Mouse (Mus musculus) neural tube, embryonic 14.5 days (tissue): ENCODE data around the gene Alg9. TPM values are rescaled to one million over a fixed set of nuclear protein-coding genes. Genes with fewer than 3 reads are reported as not detected.

Experiments
- ATAC-seq: fragments of 200-750 bp; cut with Nextera tagmentation; 2 replicates; pipeline ENCODE4 v1.8.0; 2017; ENCODE audit warnings: low read depth, mild to moderate bottlenecking, moderate TSS enrichment, moderate library complexity
- H3K27ac ChIP-seq: fragments of 300-500 bp; sonication (generic); 2 replicates; pipeline ENCODE4 v1.5.1; 2014; ENCODE audit warnings: low read depth, mild to moderate bottlenecking, control low read depth, low read length, moderate library complexity, mixed read lengths
- H3K27me3 ChIP-seq: fragments of 300-500 bp; sonication (generic); 2 replicates; pipeline ENCODE4 v1.6.1; 2014; ENCODE audit warnings: low read length; ENCODE audit not compliant: control insufficient read depth, insufficient read depth
- H3K36me3 ChIP-seq: fragments of 300-500 bp; sonication (generic); 2 replicates; pipeline ENCODE4 v1.6.1; 2014; ENCODE audit warnings: low read length, mixed read lengths; ENCODE audit not compliant: control insufficient read depth, insufficient read depth
- H3K4me1 ChIP-seq: fragments of 300-500 bp; sonication (generic); 2 replicates; pipeline ENCODE4 v1.6.1; 2014; ENCODE audit warnings: low read length; ENCODE audit not compliant: control insufficient read depth, insufficient read depth
- H3K4me2 ChIP-seq: fragments of 300-500 bp; sonication (generic); 2 replicates; pipeline ENCODE4 v1.6.1; 2014; ENCODE audit warnings: mild to moderate bottlenecking, low read depth, low read length, control low read depth
- H3K4me3 ChIP-seq: fragments of 300-500 bp; sonication (generic); 2 replicates; pipeline ENCODE4 v1.5.1; 2014; ENCODE audit warnings: low read depth, low read length, control low read depth, mixed read lengths
- H3K9ac ChIP-seq: fragments of 300-500 bp; sonication (generic); replicated peaks from 2 replicates; pipeline ENCODE4 v1.6.1; 2014; ENCODE audit warnings: low read depth, mild to moderate bottlenecking, control low read depth, low read length, mixed read lengths
- H3K9me3 ChIP-seq: fragments of 300-500 bp; sonication (generic); 2 replicates; pipeline ENCODE4 v1.6.1; 2016; ENCODE audit warnings: low read length; ENCODE audit not compliant: control insufficient read depth
- WGBS: fragments of 180-500 bp; shearing (Covaris S2); extraction: QIAGEN DNeasy Blood & Tissue Kit; methylation state at CpG from one replicate; pipeline ENCODE4 v1.1.7; 2014; 5-methylcytosine and 5-hydroxymethylcytosine counted together
- polyA plus RNA-seq: library from polyadenylated mRNA; unstranded; fragments of >200 nt; fragmentation: Nextera tagmentation; extraction: Ambion mirVana; gene quantifications from 2 replicates; pipeline ENCODE4 v1.2.1, GENCODE M21; 2014

Gene Alg9
- polyA plus RNA-seq, 1 experiment from 2014 or later: 59.8 TPM

GRCm38 (mm10) chr9:50752054-50752602, 22.7 kb upstream of the Alg9 start, which contains the start of gene Hspb2:
Gene Hspb2 (minus strand): TSS chr9:50752354.
- no peak within 1 kb of the TSS for H3K9ac ChIP-seq
- H3K4me1 ChIP-seq: no peaks in the 10 kb centered on the region
- 76% methylated on average over 14 of the region's 14 CpGs for WGBS
- H3K27me3 ChIP-seq: no peaks in the 10 kb centered on the region
- ATAC-seq: no peak
- no peaks in the 10 kb centered on the region for H3K9me3 ChIP-seq
- no peaks in the 10 kb centered on the region for H3K36me3 ChIP-seq
- H3K4me2 ChIP-seq: no peak within 1 kb of the TSS
- H3K27ac ChIP-seq: no peak within 1 kb of the TSS
- H3K4me3 ChIP-seq: no peak within 1 kb of the TSS

- Histone ChIP-seq H3K9me3 (no peaks in the 10 kb centered on the region), H3K27me3 (no peaks in the 10 kb centered on the region), H3K36me3 (no peaks in the 10 kb centered on the region), H3K4me2 (no peak overlapping the region), H3K4me1 (no peaks in the 10 kb centered on the region), H3K9ac (no peak overlapping the region), H3K27ac (no peak overlapping the region), H3K4me3 (no peak overlapping the region)
- WGBS: 80% methylated on average over 17 of the region's 17 CpGs
- ATAC-seq: no peak
Measured at GRCm38 (mm10) chr9:50752784-50753615, 21.8 kb upstream of the Alg9 start.

- 76% methylated on average over 7 of the region's 7 CpGs for WGBS
- H3K9me3 ChIP-seq: no peaks in the 10 kb centered on the region
- H3K27ac ChIP-seq: no peak overlapping the region
- no peak overlapping the region for H3K9ac ChIP-seq
- no peaks in the 10 kb centered on the region for H3K4me1 ChIP-seq
- no peaks in the 10 kb centered on the region for H3K36me3 ChIP-seq
- H3K4me2 ChIP-seq: no peak overlapping the region
- no peak overlapping the region for H3K4me3 ChIP-seq
- ATAC-seq: no peak
- H3K27me3 ChIP-seq: no peaks in the 10 kb centered on the region
Measured at GRCm38 (mm10) chr9:50753947-50754346, 20.9 kb upstream of the Alg9 start.

DNA sequence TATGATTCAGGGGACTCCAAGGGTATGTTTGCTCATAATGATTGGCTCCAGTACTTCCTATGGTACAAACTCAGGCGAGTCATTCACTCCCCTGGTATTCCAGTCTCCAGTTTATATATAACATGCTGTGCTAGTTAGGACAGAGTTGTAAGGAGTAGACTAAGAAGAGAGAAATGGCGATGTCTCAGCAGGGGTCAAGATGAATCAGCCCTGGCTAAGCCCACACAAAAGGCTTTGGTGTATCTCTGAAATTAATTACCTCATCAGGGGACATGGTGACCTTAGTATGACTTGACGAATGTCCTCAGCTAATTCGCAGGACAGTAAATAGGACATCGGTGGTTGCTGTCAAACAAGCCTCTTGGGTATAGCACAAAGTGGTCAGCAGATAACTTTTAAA, 18.1 kb upstream of the Alg9 start:
- no peak overlapping the region for H3K27ac ChIP-seq
- H3K4me1 ChIP-seq: no peaks in the 10 kb centered on the region
- no peaks in the 10 kb centered on the region for H3K36me3 ChIP-seq
- 26% methylated on average over 5 of the region's 5 CpGs for WGBS
- H3K9ac ChIP-seq: no peak overlapping the region
- H3K9me3 ChIP-seq: no peaks in the 10 kb centered on the region
- no peak for ATAC-seq
- H3K27me3 ChIP-seq: no peaks in the 10 kb centered on the region
- no peak overlapping the region for H3K4me2 ChIP-seq
- H3K4me3 ChIP-seq: no peak overlapping the region

DNA sequence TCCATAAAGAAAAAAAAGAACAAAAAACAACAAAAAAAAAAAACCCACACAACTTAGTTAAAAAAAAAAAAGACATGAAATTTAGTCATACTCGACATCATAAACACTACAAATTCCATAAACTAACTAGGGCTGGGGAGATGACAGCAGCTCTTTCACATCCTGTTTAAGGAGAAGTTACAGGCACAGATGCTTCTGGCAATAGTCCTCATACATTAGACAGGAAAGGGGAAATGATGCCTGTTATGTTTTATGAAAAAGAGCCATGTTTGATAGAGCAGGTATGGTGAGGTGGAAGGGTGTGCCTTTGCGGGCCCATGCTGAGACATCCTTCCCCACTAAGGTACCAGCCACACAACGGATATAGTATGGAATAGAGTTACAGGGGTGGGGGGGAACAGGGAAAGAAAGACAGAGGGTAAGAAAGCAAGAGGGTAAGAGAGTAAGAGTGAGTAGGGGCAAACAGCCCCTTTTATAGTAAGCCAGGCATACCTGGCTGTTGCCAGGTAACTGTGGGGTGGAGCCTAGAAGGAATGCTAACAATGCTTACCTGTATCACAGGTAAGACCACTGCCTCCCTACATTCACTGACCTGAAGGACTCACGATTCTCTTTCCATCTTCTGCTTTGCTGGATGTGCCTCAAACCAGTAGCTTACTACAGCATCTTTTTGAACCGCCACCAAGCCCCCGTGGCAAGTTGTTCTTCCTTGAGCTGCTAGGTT, 13.1 kb upstream of the Alg9 start:
- H3K27ac ChIP-seq: no peak overlapping the region
- H3K36me3 ChIP-seq: no peaks in the 10 kb centered on the region
- ATAC-seq: no peak
- WGBS: 70% methylated on average over 6 of the region's 6 CpGs
- H3K4me2 ChIP-seq: no peak overlapping the region
- no peaks in the 10 kb centered on the region for H3K9me3 ChIP-seq
- no peaks in the 10 kb centered on the region for H3K27me3 ChIP-seq
- H3K4me1 ChIP-seq: no peaks in the 10 kb centered on the region
- H3K9ac ChIP-seq: no peak overlapping the region
- no peak overlapping the region for H3K4me3 ChIP-seq

- no peaks in the 10 kb centered on the region for H3K36me3 ChIP-seq
- 71% methylated on average over 1 of the region's 1 CpGs for WGBS
- H3K27me3 ChIP-seq: no peaks in the 10 kb centered on the region
- H3K4me2 ChIP-seq: no peak overlapping the region
- ATAC-seq: no peak
- no peaks in the 10 kb centered on the region for H3K9me3 ChIP-seq
- H3K9ac ChIP-seq: no peak overlapping the region
- H3K4me3 ChIP-seq: no peak overlapping the region
- H3K4me1 ChIP-seq: peaks cover 3% of the 10 kb centered on the region; the same call in 1 of the 2 replicates
- H3K27ac ChIP-seq: no peak overlapping the region
Measured at GRCm38 (mm10) chr9:50763331-50763730, 11.5 kb upstream of the Alg9 start.

- Histone ChIP-seq H3K36me3 (no peaks in the 10 kb centered on the region), H3K27me3 (no peaks in the 10 kb centered on the region), H3K4me3 (peak overlapping the region; percentile 53), H3K9me3 (no peaks in the 10 kb centered on the region), H3K27ac (peak overlapping the region; percentile 91), H3K9ac (peak overlapping the region; percentile 68), H3K4me2 (peak overlapping the region; percentile 69), H3K4me1 (peaks cover 9% of the 10 kb centered on the region; the same call in 1 of the 2 replicates)
- ATAC-seq: peak; percentile 74; the same call in 1 of the 2 replicates
- WGBS: 5% methylated on average over 17 of the region's 17 CpGs
Measured at GRCm38 (mm10) chr9:50767531-50768106, 7.2 kb upstream of the Alg9 start.

DNA sequence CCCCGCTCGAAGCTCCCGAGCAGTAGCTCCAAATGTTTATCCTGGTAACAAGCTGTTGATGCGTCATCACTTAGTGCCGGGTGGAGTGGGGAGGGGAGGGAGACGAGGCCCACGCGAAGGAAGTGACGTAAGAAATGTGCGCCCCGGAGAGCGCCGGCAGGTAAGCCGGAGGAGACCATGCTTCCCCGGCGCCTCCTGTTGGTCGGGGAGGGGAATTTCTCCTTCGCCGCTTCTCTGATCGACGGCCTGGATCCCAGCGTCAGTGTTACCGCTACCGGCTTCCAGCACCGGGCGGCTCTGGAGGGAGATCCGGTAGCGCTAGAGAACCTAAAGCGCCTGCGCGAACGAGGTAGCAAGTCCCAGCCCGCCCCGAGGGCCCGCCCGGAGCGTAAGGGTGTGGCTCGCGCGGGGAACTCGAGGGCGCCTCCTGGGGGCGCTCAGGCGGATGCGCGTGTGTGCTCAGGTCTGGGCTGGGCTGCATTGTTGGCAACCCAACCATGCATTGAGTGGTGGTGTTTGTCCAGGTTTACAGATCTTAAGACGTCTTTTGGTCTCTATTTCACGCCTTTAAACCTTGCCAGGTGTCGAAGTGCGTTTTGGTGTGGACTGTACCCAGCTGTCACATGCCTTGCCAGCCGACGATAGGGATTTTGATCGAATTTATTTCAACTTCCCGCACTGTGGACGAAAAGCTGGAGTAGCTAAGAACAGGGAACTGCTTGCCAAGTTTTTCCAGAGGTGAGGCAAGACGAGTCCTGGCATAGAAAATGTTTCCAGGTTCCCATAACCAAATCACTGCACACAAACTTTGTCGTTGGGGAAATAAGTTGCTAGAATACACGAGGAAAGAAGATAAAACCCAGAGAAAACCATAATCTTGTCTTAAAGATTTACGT, 6.5 kb upstream of the Alg9 start, which contains the start of gene Fdxacb1:
Fdxacb1 (plus strand) TSS at position 130 of the 896 bp plus-strand sequence.
- 5% methylated on average over 58 of the region's 59 CpGs for WGBS
- Histone ChIP-seq H3K27me3 (no peaks in the 10 kb centered on the region), H3K4me3 (peak within 1 kb of the TSS; percentile 53), H3K4me2 (peak within 1 kb of the TSS; percentile 69), H3K4me1 (peaks cover 9% of the 10 kb centered on the region; the same call in 1 of the 2 replicates), H3K9me3 (no peaks in the 10 kb centered on the region), H3K27ac (peak within 1 kb of the TSS; percentile 91), H3K9ac (peak within 1 kb of the TSS; percentile 68), H3K36me3 (no peaks in the 10 kb centered on the region)
- ATAC-seq: peak; percentile 96
